Mouse (Mus musculus): ENCODE measurements around the gene Cdk14. TPM values are rescaled to one million over a fixed set of nuclear protein-coding genes. Genes with fewer than 3 reads are reported as not detected.

The Cdk14 gene
- polyA plus RNA-seq, 1 experiment from 2014 or later = 16.1 TPM

DNA sequence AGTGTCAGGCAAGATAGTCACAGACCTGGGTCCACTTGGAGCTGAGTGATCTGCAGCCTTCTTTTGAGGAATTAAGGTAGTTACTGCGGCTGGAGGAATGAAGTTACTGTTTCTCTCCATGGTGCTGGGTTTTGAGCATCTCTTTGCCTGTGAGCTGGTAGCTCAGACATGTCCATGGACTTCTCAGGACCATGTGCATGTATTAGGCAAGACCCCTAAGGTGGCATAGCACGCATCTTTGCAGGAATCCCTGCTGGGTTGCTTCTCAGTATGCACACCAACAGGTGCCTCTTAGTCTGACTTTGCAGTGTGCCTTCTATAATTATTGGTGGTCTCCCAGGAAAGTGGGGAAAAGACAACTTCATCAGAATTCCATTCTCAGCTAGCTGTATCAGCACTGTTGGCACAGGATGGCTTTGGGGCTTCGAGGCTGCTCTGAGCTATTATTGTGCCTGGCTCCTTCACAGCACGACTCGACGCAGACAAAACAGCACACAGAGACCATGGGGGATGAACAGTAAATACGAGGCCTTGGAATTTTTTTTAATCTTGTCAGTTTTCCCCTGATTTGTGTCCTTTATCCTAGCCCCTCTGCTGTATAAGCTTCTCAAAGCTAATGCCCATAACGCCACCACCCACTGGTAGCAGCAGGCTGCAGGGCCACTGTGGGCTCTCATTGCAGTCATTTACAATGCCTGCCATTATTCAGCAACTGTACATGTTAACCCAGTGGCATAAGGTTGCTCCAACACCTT, 618.8 kb downstream of the Cdk14 start:
- Histone ChIP-seq H3K27ac (no peak overlapping the region), H3K9me3 (replicated peaks) (no peaks in the 10 kb centered on the region), H3K4me3 (no peak overlapping the region), H3K27me3 (ENCODE audit: low read depth, poor library complexity, severe bottlenecking) (no peaks in the 10 kb centered on the region), H3K4me1 (peaks cover 26% of the 10 kb centered on the region), H3K36me3 (no peaks in the 10 kb centered on the region)
- DNase-seq (ENCODE audit: low spot score) = no peak
- WGBS = 87% methylated on average over 8 of the region's 8 CpGs

- WGBS = 75% methylated on average over 3 of the region's 3 CpGs
- H3K27me3 ChIP-seq (ENCODE audit: low read depth, poor library complexity, severe bottlenecking) = no peaks in the 10 kb centered on the region
These were observed 628.9 kb downstream of the Cdk14 start for GRCm38 (mm10) chr5:4791219-4791618.

GRCm38 (mm10) chr5:4790265-4790664, 629.8 kb downstream of the Cdk14 start:
- Histone ChIP-seq H3K4me3 (no peak overlapping the region), H3K4me1 (no peaks in the 10 kb centered on the region), H3K27me3 (ENCODE audit: low read depth, poor library complexity, severe bottlenecking) (no peaks in the 10 kb centered on the region), H3K27ac (no peak overlapping the region), H3K9me3 (replicated peaks) (no peaks in the 10 kb centered on the region), H3K36me3 (no peaks in the 10 kb centered on the region)
- DNase-seq (ENCODE audit: low spot score) = no peak
- 95% methylated on average over 4 of the region's 4 CpGs for WGBS

More at GRCm38 (mm10) chr5:4791219-4791618, 628.9 kb downstream of the Cdk14 start:
- no peak for DNase-seq (ENCODE audit: low spot score)
- H3K4me1 ChIP-seq = no peaks in the 10 kb centered on the region
- no peaks in the 10 kb centered on the region for H3K36me3 ChIP-seq
- no peaks in the 10 kb centered on the region for H3K9me3 ChIP-seq (replicated peaks)
- no peak overlapping the region for H3K27ac ChIP-seq
- H3K4me3 ChIP-seq = no peak overlapping the region

DNA sequence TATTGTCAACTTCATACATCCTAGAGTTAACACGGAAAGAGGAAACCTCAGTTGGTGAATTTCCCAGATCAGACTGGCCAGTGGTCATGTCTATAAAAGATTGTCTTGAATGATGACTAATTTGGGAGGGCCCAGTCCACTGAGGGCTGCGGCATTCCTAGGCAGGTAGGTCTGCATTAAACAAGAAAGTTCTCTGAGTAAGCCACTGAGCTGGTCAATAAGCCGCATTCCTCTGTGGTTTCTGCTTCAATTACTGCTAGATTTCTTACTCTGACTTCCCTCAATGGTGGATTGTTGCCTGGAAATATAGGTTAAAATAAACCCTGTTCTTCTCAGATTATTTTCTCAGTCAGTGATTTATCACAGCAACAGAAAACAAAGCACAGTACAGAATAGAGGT, 631.6 kb downstream of the Cdk14 start:
- Histone ChIP-seq H3K4me1 (no peaks in the 10 kb centered on the region), H3K9me3 (replicated peaks) (no peaks in the 10 kb centered on the region)
- WGBS = 90% methylated on average over 3 of the region's 3 CpGs

DNA sequence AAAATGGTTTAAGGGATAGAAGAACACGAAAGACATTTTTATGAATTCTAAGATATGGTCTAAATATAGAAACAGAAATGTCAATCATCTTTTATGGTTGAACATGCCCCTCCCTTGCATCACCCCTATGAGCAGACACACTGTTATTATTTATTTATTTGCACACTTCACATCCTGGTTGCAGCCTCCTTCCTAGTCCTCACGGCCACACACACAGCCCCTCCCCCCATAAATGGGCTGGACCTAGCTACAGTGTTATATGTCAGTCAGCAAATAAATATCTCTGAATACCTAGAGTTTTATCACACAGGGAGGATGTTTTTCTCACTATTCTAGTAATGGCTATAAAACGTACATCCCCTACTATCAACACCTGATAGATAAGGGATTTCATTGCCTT, 633.3 kb downstream of the Cdk14 start:
- H3K36me3 ChIP-seq = no peaks in the 10 kb centered on the region
- no peak overlapping the region for H3K27ac ChIP-seq
- no peaks in the 10 kb centered on the region for H3K4me1 ChIP-seq
- no peak for DNase-seq (ENCODE audit: low spot score)
- no peak overlapping the region for H3K4me3 ChIP-seq
- no peaks in the 10 kb centered on the region for H3K9me3 ChIP-seq (replicated peaks)
- no peaks in the 10 kb centered on the region for H3K27me3 ChIP-seq (ENCODE audit: low read depth, poor library complexity, severe bottlenecking)
- 90% methylated on average over 3 of the region's 3 CpGs for WGBS

More for the DNA sequence above, 631.6 kb downstream of the Cdk14 start:
- Histone ChIP-seq H3K36me3 (no peaks in the 10 kb centered on the region), H3K4me3 (no peak overlapping the region), H3K27ac (no peak overlapping the region), H3K27me3 (ENCODE audit: low read depth, poor library complexity, severe bottlenecking) (no peaks in the 10 kb centered on the region)
- no peak for DNase-seq (ENCODE audit: low spot score)

- Histone ChIP-seq H3K4me1 (peaks cover 16% of the 10 kb centered on the region), H3K9me3 (replicated peaks) (no peaks in the 10 kb centered on the region), H3K36me3 (no peaks in the 10 kb centered on the region), H3K4me3 (no peak overlapping the region), H3K27me3 (ENCODE audit: low read depth, poor library complexity, severe bottlenecking) (no peaks in the 10 kb centered on the region), H3K27ac (no peak overlapping the region)
- 94% methylated on average over 3 of the region's 3 CpGs for whole genome bisulfite sequencing
- DNase-seq (ENCODE audit: low spot score) = no peak
These were observed 641.8 kb downstream of the Cdk14 start for GRCm38 (mm10) chr5:4778274-4778673.

GRCm38 (mm10) chr5:4776495-4776894, 643.6 kb downstream of the Cdk14 start:
- Histone ChIP-seq H3K36me3 (no peaks in the 10 kb centered on the region), H3K4me1 (peaks cover 16% of the 10 kb centered on the region), H3K4me3 (no peak overlapping the region), H3K27me3 (ENCODE audit: low read depth, poor library complexity, severe bottlenecking) (no peaks in the 10 kb centered on the region), H3K9me3 (replicated peaks) (no peaks in the 10 kb centered on the region), H3K27ac (peak overlapping the region; percentile 46; the same call in 1 of the 2 replicates)
- WGBS = 10% methylated on average over 2 of the region's 2 CpGs
- DNase-seq (ENCODE audit: low spot score) = peak; percentile 43

DNA sequence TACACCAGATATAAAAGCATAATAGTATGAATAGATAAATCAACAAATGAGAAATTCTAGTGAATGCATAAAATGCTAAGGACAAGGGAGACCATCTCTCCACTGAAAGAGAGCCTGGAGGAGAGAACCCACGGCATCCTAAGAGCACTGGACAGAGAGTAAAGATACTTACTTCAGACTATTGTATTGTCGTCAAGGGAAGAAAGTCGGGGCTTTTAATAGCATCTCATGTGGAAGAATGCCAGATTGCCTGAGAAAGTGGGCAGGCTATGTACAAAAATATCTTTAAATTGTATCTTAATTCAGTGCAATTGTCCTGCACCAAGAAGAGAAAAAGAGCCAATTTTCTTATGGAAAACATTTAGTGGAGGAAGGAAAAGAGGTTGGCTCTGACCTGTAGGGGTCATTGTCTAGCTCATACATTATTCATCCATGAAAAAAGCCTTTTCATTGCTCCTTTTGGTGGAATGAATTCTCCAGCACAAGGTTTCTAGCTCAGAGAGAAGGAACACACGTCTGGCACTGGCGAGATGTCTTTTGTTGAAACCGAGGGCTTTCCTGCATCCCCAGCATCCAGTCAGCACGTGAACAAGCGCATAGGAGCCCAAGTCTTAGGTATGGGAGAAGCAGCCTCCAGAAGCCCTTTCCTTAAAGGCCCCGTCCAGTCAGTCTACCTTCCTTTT, 646.9 kb downstream of the Cdk14 start:
- Histone ChIP-seq H3K4me3 (no peak overlapping the region), H3K9me3 (replicated peaks) (no peaks in the 10 kb centered on the region), H3K36me3 (no peaks in the 10 kb centered on the region), H3K4me1 (peaks cover 16% of the 10 kb centered on the region), H3K27me3 (ENCODE audit: low read depth, poor library complexity, severe bottlenecking) (no peaks in the 10 kb centered on the region), H3K27ac (no peak overlapping the region)
- no peak for DNase-seq (ENCODE audit: low spot score)
- WGBS = 65% methylated on average over 9 of the region's 9 CpGs

- Histone ChIP-seq H3K36me3 (no peaks in the 10 kb centered on the region), H3K9me3 (replicated peaks) (no peaks in the 10 kb centered on the region), H3K27ac (no peak overlapping the region), H3K4me3 (no peak overlapping the region), H3K27me3 (ENCODE audit: low read depth, poor library complexity, severe bottlenecking) (no peaks in the 10 kb centered on the region), H3K4me1 (peaks cover 4% of the 10 kb centered on the region)
- DNase-seq (ENCODE audit: low spot score) = no peak
- WGBS = 74% methylated on average over 1 of the region's 1 CpGs
These were observed 649.5 kb downstream of the Cdk14 start for GRCm38 (mm10) chr5:4770609-4771008.

- H3K9me3 ChIP-seq (replicated peaks) = no peaks in the 10 kb centered on the region
- H3K36me3 ChIP-seq = no peaks in the 10 kb centered on the region
- no peak overlapping the region for H3K27ac ChIP-seq
- no peak for DNase-seq (ENCODE audit: low spot score)
- H3K4me3 ChIP-seq = no peak overlapping the region
- WGBS = 71% methylated on average over 2 of the region's 2 CpGs
- H3K4me1 ChIP-seq = no peaks in the 10 kb centered on the region
- no peaks in the 10 kb centered on the region for H3K27me3 ChIP-seq (ENCODE audit: low read depth, poor library complexity, severe bottlenecking)
These were observed 652.2 kb downstream of the Cdk14 start for GRCm38 (mm10) chr5:4767896-4768295.

DNA sequence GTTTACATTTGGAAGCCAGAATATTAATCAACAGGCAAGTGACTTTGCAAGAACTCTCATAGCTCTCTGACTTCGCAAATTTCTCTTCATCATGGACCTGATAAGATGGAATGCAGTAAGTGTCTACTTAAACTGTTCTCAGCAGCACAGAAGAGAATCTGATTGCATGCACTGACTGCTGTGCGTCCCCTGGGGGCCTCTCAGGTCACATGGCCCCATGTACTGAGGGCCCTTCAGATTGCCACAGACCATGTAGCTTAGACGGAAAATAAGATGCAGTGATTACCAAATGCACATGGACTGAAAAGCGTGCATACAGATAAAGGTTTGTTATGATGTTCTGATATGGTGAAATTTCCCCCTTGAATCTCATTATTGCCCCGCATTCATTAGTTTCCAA, 653.4 kb downstream of the Cdk14 start:
- Histone ChIP-seq H3K36me3 (no peaks in the 10 kb centered on the region), H3K27ac (no peak overlapping the region)
- 85% methylated on average over 5 of the region's 5 CpGs for WGBS

GRCm38 (mm10) chr5:4761891-4762290, 658.2 kb downstream of the Cdk14 start:
- Histone ChIP-seq H3K27ac (no peak overlapping the region), H3K27me3 (ENCODE audit: low read depth, poor library complexity, severe bottlenecking) (no peaks in the 10 kb centered on the region), H3K4me3 (no peak overlapping the region), H3K36me3 (no peaks in the 10 kb centered on the region), H3K9me3 (replicated peaks) (no peaks in the 10 kb centered on the region), H3K4me1 (peaks cover 17% of the 10 kb centered on the region)
- no peak for DNase-seq (ENCODE audit: low spot score)

More for the DNA sequence above, 653.4 kb downstream of the Cdk14 start:
- Histone ChIP-seq H3K9me3 (replicated peaks) (no peaks in the 10 kb centered on the region), H3K4me3 (no peak overlapping the region), H3K4me1 (no peaks in the 10 kb centered on the region), H3K27me3 (ENCODE audit: low read depth, poor library complexity, severe bottlenecking) (no peaks in the 10 kb centered on the region)
- DNase-seq (ENCODE audit: low spot score) = no peak

- under 1% methylated on average over 23 of the region's 23 CpGs for WGBS
- Histone ChIP-seq H3K4me3 (peak overlapping the region; percentile 93), H3K27ac (peak overlapping the region; percentile 98), H3K4me1 (peaks cover 46% of the 10 kb centered on the region), H3K9me3 (replicated peaks) (no peaks in the 10 kb centered on the region), H3K36me3 (peaks cover 8% of the 10 kb centered on the region), H3K27me3 (ENCODE audit: low read depth, poor library complexity, severe bottlenecking) (no peaks in the 10 kb centered on the region)
- peak; percentile 54 for DNase-seq (ENCODE audit: low spot score)
These were observed 661.6 kb downstream of the Cdk14 start for GRCm38 (mm10) chr5:4758331-4759080.
